Mouse (Mus musculus) right cerebral cortex, postnatal 4 days (tissue): ENCODE results near the gene Iqcf4.
"Not testable (repeated sequence)": the region's sequence is repeated elsewhere in the genome, so short reads cannot be mapped to it uniquely, and the experiment has no call there.

Experiments used
- DNase-seq: peaks from one replicate; pipeline ENCODE4 v3.0.0-alpha.2; 2022

The Iqcf4 gene

DNA sequence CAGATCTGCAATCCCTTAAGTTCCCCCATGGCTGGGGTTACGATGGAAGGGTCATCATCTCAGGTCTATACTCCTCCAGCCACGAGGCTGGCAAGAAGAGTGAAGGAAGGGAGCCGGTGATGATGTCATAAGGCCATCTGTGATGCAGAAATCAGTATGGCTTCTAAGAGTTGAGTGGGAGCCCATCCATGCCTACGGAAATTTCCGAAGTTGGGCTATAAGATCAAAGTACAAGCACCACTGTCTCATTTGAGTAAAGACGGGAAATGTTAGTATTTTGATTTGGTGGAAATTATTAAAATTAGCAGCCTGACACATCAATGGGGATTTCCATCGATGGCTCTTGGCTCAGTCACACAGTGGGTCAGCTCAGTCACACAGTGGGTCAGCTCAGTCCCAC, at the start of gene Iqcf4:
TSS of gene Iqcf4 (minus strand) at position 101 of the 400 bp plus-strand sequence.
- DNase-seq = no peak

DNA sequence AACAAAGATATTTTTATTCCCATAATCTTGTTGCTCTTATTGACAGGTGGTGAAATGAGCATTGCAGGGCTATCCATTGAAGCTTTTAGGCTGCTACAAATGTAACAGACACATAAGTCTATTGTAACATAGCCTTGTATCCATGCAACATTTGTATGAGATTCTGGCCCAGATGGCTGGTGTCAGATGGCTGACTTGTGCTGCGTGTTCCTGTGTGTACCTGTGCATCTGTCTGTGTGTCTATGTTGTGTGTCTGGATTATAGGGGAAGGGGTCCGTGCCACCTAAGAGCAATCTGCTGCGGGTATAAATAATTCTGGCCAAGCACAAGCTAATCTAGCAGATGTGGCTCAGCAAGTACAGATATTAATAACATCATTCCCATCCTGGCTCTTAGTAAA, 46.7 kb upstream of the Iqcf4 start:
- no peak for DNase-seq

DNA sequence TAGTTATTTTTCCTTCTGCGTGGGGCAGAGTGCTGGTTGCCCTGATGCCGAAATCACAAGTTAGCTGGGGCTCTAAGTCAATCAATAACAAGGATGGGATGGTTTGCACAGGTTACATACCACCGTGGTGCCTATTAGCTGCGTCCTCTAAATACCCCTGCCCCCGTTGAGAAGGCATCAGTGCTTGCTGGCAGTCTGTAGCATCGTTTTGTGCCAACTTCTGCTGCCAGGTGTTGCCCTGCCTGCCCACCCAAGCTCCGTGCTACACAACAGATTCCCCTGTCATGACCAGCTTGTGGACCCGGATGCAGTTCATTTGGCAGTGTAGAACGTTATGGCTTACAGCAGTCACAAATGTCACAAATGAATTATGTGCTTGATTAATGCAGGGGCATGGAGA, 45.5 kb upstream of the Iqcf4 start:
- DNase-seq = no peak

DNA sequence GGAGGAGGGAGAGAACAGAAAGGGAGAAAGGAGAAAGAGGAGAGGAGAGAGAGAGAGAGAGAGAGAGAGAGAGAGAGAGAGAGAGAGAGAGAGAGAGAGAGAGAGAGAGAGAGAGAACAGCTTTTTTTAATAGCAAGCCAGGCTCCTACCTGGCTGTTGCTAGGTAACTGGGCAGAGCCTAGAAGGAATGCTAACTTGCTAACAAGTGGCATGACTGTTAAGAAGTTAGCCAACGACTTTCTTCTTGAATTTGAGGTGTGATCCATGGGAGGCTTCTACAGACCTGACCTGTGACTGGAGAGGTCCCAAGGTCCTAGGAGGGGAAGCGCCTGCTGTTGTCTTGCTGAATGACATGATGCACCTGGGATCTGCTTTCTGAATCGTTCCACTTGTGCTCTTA, 43.8 kb upstream of the Iqcf4 start:
- DNase-seq = no peak

DNA sequence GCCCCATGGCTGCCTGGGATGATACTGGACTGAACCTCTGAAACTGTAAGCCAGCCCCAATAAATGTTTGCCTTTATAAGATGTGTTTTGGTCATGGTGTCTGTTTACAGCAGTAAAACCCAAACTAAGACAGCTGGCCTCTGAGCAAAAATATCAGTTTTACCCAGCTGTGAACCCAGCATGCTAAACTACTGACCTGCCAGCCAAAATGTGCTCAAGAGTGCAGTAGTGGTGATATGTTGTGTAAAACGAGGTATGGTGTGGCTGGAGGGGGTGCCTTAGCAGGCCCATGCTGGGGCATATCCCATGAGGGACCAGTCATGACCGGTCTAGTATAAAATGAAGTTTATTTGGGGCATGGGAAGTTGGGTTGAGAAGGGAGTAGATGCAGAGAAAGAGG, 43.2 kb upstream of the Iqcf4 start:
- no peak for DNase-seq

DNA sequence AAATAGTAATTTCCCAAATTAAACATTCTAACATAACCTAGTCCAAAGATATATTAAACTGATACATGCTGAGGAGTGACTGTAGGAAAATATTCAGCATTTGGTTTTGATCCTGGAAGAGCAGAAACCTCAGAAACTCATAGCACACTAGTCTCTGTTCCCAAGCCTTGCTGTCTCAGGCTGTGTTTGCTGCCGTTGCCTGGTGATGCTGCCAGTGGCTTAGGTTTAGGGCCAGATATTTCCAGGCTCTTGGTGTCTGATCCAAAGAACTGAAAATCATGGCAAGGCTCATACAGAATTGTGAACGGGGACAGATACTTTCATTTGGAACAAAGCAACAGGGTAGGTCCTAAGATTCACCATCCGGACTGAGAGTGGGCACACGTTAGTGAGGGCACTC, 39.9 kb upstream of the Iqcf4 start:
- DNase-seq = no peak

DNA sequence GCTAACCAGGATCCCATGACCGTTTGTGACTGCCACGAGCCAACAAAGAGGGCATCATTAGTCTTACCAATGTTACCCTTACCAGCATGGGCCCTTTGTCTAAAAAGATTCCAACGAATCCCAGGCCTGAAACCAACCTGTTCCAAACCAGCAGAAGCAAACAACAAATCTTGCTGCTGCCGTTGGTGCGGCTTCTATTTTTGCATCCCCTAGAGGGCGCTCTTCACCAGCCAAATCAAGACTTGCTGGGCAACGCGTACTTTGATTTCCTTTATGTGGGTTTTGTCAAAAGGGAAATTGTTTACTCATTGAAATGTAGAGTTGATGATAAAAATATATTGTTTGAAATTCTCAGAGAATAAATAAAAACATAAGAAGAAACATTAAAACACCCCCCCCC, 29.8 kb upstream of the Iqcf4 start:
- DNase-seq = peak; percentile 75

DNA sequence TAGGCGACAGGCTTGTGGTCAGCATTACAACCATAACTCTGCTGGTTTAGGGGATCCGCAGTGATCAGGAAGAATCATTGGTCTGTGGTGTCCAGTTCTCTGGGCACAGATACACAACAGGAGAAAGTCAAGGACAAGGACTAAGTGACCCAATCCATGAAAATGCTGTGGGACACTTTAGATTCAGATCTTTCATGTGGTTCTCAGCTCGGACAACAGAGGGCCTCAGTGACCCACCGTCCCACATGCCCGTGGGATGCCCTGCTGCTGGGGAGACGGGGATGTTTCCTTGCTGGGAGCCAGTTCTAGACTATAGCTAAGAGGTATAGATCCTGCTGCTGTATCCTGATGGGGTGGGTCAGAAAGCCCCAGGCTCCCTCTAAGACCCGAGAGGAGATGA, 27.7 kb upstream of the Iqcf4 start:
- DNase-seq = no peak

DNA sequence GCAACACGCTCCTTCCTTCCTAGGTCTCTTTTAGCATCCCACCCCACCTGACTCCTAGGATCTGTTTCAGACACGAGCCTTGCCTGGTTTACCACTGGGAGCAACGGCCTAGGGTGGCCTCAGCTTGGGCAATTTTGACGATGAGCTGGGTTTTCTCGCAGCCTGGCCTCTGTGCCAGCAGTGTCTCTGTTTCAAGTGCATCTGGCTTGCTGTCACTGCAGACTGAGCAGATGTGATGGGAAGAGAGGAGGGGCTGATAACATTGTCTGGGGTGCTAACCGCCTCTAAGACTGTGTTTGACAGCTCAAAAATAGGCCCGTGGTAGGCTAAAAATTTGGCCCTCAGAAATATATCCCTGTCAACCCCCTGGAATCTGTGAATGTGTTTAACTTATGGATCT, 25.0 kb upstream of the Iqcf4 start:
- DNase-seq = no peak

DNA sequence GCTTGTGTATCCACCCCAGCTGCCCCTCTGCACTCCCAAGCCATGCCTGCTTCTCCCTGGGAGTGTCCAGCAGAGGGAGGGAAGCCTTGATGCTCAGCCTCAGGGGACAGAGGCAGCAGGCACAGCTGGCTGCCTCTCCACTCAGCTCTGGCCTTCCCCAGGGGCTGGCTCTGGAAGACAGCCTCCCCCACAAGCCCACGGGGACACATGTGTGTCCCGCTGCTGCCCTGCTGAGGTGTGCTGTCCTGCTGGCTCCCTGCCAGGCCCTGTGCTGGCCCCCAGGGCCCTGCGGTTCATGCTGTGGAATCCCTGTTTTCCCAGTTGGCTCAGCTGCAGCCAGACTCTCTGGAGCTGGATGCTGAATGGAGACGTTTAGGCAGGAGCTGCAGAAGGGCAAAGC, 24.6 kb upstream of the Iqcf4 start:
- DNase-seq = not testable (repeated sequence)

DNA sequence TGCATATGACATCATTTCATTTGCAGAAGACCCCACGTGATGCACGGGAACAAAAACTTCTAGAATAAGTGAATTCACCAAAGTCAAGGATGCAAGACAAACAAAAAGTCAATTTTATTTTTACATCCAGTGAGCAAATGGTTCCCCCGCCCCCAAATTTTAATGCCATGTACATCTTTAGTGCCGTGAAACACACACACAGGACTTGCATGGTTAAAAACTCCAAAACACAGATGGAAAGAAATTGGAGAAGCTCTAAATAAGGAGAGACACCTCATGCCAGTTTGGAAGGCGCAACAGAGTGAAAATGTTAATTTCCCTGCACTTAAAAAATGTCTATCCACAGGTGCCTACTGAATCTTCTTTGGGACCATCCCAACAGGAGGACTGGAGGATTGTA, 21.4 kb upstream of the Iqcf4 start:
- DNase-seq = no peak

DNA sequence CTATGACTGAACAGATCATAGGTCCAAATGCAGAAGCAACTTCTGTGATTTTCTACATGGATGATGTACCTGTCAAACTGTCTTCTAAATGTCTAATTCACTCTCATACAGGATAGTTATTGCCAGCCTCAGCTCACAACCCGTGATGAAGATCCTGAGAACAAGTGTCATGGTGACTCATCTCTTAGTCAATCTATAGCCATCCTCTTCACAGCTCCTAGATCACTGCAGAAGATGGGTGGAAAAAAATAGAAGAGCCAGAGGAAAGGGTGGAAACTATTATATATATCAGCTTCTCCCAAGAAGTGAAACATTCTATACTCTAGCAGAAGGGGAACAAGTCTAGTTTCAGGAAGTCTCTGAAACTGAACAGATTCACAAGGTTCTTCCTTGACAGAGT, 11.8 kb upstream of the Iqcf4 start:
- no peak for DNase-seq

DNA sequence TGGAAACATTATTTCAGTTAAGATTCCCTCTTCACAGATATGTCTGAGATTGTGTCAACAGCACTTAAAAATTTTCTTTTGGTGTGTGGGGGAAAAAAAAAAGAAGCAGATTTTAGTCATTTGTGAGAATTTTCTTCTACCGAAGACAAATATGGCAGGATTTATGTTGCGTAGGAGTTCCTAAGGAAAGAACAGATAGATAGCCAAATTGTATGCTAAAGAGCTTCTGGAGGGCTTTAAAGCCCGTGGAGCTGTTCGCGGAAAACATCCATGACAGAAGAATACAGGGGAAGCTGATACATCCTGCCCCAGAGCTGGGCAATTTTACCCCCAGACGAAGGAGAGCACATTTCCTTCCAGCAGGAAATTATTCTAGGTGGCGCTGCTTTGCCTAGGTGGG, 9.2 kb upstream of the Iqcf4 start:
- no peak for DNase-seq

DNA sequence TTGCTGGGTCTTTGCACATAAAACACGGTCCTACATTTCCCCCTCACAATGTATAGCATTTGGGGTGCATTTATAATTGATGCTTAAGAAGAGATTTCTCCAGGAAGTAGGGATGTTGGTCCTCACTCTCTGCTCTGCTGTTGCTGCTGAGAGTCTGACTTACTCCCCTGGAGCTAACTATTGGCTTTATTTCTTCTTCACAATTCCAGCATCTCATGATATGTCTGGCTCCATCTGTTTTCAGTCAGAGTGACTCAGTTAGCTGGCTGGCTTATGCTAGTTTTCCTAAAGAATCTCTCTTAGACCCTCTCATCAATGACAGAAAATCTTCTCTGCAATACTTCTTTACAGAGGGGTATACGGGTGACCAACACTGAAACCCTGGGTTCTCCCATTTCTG, 5.3 kb upstream of the Iqcf4 start:
- no peak for DNase-seq

DNA sequence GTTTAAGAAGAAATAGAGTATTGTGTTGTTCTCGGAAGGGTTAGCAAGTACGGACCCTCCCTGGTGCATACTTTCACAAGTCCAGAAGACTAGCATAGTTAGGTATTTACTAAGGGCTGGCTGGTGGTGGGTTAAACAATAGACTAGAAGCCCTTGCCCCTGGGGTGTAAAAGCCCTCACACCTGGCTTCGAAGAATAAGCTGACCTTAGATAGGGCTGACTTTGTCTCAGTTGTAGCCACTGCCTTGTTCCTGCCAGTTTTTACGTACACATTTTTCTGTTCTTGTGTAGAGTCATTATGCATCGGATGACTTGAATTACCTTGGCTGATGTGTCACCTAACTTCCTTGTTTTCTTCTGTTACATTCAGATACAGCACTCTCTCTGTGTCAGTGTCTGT, 2.6 kb upstream of the Iqcf4 start:
- no peak for DNase-seq

DNA sequence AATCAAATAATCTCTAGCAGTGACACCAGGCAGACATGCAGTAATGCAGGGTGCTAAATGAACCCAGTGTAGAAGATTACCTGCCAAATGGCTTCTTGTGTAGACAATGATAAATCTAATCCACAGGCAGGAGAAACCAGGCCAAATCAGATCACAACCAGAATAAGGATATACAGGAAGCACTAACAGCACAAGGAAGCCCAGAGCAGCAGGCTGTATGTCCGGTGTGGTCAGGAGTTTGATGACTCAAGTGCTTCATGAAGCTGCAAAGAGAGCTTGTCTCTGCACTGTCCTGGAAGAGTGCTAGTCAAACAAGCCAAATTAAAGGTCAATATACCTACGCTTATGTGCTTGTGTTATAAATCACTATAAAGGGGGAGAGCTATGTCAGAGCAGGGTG, 1.4 kb upstream of the Iqcf4 start:
- no peak for DNase-seq

DNA sequence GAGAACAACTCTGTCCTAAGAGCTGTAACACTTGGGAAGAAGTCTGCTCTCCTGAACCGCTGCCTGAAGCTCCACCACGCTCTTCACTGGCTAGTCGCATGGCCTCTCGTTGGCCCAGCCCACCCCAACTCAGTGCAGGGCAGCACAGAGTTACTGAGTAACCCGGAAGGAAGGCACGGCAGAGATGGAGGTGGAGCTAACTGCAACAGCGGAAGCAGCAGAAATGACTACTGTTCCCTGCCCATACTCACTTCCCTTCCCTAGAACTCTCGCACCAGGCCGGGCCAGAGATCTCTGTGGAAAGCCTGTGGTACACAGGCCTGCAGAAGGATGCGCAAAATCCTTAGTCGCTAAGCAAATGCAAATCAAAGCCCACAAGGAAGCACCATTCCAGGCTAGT, 4.4 kb downstream of the Iqcf4 start:
- DNase-seq = no peak

DNA sequence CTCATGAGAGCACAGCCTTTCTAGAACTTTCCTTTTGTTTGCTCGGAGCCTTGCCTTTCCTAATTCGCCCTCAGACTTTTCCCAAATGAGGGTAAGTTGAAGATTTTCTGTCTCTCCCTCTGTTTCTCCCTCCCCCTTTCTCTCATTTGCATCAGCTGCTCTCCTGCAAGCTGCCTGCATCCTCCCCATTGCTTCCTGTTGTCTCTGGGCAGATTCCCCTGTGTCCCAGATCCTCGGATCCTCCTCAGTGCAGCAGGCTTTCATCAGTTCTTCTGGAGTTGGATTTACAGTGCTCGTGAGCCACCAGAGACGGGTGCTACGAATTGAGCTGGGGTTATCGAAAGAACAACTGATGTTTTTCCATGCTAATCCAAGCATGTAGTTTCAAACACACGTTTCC, 6.8 kb downstream of the Iqcf4 start:
- DNase-seq = no peak

DNA sequence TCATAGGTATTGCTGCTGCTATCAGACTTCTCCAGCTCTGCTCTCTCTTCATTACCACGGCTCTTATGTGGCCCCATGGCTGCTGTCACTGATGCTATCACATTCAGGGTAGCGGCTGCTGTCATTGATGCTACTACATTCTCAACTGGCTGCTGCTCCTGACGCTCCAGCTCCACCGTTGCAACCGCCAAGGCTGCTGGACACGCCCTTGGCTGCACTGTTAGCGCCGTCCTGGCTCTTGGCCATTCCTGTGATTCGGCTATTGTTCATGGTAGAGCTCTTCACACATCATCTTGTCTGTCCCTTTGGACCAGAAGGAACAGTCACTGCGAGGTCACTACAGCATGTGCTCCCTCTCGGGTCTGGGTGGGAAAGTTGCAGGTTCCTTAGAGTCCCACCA, 8.5 kb downstream of the Iqcf4 start:
- no peak for DNase-seq

DNA sequence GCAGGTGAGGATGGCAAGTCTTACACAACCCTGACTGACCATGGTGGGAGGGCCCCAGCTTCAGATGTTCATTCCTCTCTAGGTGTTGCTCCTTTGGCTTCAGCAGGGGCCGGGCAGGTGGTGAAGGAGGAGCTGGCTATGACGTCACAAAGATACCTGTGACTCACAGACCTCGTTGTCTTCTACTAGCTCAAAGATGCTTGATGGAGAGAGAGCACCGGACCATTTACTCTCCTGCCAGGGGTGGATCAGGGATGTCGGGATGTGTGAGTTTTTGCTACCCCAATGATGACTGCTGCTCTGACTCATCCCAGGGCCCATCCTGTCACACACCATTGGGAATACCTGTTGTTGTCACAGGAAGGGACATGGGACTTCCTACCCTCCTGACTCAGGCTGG, 9.3 kb downstream of the Iqcf4 start, which contains the start of gene Iqcf3:
TSS of gene Iqcf3 (minus strand) at position 101 of the 400 bp plus-strand sequence.
- DNase-seq = no peak

DNA sequence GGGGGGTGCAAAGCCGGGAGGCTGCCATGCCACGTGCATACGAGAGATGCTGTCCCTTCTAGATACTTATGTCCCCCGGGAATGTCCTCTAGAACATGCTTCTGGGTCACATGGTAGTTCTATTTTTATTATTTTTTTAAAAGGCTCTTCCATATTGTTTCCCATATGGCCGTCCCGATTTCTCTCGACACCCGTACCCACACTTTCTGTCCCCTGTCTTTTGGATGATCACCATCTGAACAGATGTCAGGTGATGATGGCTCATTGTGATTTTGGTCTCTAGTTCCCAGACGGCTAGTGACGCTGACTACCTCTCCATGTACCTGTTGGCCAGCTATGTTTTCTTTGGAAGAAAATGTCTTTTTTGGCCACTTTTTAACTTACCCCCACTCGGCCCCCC, 35.8 kb downstream of the Iqcf4 start:
- no peak for DNase-seq

DNA sequence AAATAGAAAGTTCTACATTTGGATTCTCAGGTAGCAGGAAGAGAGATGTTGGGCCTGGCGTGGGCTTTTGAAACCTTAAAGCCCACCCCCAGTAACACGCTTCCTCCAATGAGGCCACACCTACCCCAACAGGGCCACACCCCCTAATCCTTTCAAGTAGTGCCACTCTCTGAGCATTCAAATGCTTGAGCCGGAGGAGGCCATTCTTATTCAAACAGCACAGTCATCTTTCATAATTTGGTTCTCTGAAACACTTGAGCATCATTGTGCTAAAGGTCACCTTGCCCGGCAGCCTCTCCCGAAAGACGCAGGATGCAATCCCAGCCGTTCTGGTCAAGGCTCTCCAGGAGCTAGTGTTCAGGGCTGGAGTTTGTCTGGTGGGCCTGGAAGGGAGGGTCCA, 36.5 kb downstream of the Iqcf4 start:
- no peak for DNase-seq

DNA sequence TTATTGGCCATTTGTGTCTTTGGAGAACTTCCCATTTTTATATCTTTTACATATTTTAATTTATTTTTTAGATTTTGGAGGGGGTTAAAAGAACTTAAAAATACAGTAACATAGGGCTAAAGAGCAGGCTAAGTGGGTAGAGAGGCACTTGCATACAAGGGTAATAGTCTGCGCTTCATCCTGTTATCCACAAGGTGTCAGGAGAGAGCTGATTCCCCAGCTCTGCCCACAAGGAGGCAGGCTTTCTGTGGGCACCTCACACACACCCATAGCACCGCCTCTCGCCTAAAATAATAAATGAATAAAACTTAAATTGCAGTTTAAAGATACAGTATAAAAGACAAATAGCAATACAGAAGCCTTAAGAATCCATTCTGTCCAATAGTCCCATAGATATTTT, 39.0 kb downstream of the Iqcf4 start:
- no peak for DNase-seq

DNA sequence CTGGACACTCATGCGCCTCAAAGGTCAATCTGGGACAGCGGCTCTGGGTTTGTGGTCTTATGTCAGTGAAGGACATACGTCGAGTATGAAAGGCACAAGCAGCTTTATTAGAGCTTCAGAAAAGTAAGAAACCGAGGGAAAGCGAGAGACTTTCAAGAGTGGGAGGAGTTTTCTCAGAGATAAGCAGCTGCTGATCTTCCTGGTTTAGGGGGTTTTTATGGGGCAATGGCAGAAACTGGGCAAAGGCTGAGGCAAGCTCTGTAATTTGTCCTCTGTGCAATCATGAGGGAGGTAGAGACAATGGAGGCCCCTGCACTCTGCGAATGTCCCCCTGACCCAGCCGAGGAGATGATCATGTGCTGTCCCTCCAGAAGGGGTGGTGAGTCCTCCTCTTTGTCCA, 50.9 kb downstream of the Iqcf4 start:
- no peak for DNase-seq

DNA sequence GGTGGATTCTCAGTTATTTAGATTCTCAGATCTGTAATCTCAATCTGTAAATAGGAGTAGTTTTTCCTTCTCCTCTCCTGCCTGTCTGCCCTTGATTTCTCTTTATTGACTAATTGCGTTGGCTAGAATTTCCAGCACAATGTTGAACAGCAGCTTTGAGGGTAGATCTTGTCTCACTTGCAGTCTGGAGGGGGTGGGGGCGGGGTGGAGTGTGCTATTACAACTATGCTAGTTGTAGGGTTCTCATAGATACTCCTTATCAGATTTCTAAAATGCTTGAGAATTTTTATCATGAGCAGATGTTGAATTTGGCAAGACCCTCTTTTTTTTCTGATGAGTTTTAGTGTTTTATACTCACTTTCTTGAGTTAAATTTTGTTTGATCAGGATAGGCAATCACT, 51.4 kb downstream of the Iqcf4 start:
- DNase-seq = no peak
